Mouse (Mus musculus): ENCODE data around the gene Tmem14c. TPM values are rescaled to one million over a fixed set of nuclear protein-coding genes. Genes with fewer than 3 reads are reported as not detected.

Tmem14c gene
- polyA plus RNA-seq, 1 experiment from 2014 or later, result 916 TPM

DNA sequence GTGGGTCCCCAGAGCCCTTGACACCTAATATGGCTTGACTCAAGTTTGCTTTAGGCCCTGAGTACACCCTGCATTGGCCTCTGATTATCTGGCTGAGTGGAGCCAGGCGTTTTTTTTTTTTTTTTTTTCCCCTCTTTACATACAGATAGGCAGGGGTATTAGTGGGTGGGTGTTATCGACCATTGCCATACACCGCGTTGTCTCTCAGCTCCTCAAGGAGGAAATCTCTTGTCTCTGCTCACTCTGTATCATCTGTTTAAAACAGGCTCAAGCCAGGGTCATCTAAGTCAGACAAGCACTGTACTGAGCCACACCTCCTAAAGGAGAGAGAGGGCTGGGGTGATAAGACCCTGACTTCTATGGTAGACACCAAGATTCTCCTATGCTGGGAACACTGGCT lies 1.7 kb downstream of the Tmem14c start:
- peak overlapping the region; percentile 86 for H3K4me3 ChIP-seq
- H3K4me1 ChIP-seq, result peaks cover 86% of the 10 kb centered on the region
- peak overlapping the region; percentile 99 for H3K27ac ChIP-seq
- no peaks in the 10 kb centered on the region for H3K9me3 ChIP-seq (replicated peaks)
- H3K36me3 ChIP-seq, result peaks cover 76% of the 10 kb centered on the region
- 17% methylated on average over 4 of the region's 4 CpGs for WGBS (ENCODE audit: insufficient replicate concordance)
- peak overlapping the region; percentile 95 for H3K4me2 ChIP-seq
- peak overlapping the region; percentile 93 for H3K9ac ChIP-seq
- no peaks in the 10 kb centered on the region for H3K27me3 ChIP-seq (replicated peaks)
- ATAC-seq, result peak; percentile 85

DNA sequence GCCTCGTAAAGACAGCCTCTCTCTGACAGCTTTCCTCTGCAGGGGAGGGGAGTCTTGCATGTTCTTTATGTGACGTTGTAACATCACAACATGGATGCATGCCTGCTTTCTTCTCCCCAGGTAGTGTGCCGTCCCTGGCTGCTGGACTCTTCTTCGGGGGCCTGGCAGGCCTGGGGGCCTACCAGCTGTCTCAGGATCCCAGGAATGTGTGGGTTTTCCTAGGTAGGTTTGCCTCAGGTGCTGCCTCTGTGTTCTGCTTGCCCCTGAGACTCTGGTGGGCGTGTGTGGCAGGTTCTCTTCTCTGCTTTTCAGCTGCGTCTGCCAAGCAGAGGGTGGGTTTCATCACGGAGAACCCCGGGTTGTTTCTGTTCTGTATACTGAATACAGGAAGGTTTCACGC lies 2.1 kb downstream of the Tmem14c start:
- peaks cover 76% of the 10 kb centered on the region for H3K36me3 ChIP-seq
- H3K4me1 ChIP-seq, result peaks cover 82% of the 10 kb centered on the region
- no peaks in the 10 kb centered on the region for H3K27me3 ChIP-seq (replicated peaks)
- peak overlapping the region; percentile 95 for H3K4me2 ChIP-seq
- WGBS (ENCODE audit: insufficient replicate concordance), result 45% methylated on average over 9 of the region's 9 CpGs
- H3K4me3 ChIP-seq, result peak overlapping the region; percentile 86
- peak overlapping the region; percentile 99 for H3K27ac ChIP-seq
- no peak for ATAC-seq
- H3K9me3 ChIP-seq (replicated peaks), result no peaks in the 10 kb centered on the region
- peak overlapping the region; percentile 93 for H3K9ac ChIP-seq

DNA sequence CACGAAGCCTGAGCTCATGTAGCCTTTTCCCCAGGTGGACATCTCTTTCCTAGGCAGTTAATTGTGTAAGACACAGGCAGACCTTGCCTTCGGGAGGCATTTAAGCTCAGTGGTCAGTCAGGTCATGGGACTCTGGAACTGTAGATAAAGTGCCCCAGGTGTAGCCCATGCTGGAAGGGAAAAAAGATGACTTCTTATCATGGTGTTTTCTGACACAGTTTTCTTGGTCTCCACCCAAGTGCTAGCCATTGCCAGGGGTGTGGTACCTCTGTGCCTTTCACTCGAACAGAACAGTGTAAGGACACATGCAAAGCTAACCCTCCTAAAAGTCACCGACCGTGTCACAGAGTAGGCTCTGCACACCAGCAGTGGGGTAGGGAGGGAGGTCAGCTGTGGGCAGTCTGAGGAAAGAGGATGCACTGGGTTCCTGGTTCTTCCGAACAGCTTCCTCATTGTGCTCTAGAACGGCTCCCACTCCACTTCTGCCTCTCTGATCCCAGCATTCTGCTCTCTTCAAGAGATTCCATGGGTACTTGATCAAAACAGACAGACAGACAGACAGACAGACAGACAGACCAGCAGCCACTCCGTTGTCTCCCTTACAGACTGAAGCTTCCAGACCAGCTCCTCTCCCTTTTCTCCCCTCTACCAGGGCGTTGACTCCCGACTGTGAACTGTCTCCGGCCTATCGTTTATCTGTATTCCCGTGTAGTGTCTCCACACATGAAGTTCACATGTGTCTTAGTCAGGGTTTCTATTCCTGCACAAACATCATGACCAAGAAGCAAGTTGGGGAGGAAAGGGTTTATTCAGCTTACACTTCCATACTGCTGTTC lies 2.9 kb downstream of the Tmem14c start:
- WGBS (ENCODE audit: insufficient replicate concordance), result 33% methylated on average over 13 of the region's 13 CpGs
- Histone ChIP-seq H3K4me3 (peak overlapping the region; percentile 86), H3K27me3 (replicated peaks) (no peaks in the 10 kb centered on the region), H3K9ac (peak overlapping the region; percentile 93), H3K27ac (peak overlapping the region; percentile 99), H3K36me3 (peaks cover 76% of the 10 kb centered on the region), H3K4me2 (peak overlapping the region; percentile 95), H3K9me3 (replicated peaks) (no peaks in the 10 kb centered on the region), H3K4me1 (peaks cover 82% of the 10 kb centered on the region)
- peak; percentile 55 for ATAC-seq

DNA sequence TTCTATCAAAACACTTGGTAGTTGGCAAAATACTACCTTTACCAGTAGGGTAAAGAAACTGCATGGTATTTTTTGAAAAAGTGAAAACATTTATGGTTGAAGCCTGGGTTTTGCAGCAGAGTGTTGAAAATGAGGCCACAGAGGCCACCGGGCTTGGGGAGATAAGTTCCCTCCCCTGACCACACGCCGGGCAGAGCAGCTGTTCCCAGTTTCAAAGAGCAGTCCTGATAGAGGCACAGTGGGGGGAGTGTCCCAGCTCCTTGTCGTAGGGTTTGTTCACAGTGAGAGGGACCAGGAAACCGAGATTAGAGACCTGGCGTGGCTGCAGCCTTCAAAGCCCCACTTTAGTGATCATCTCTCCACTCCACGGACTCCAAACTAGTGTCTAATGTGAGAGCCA lies 4.4 kb downstream of the Tmem14c start:
- peak; percentile 24; the same call in 1 of the 2 replicates for ATAC-seq
- peak overlapping the region; percentile 99 for H3K27ac ChIP-seq
- H3K4me1 ChIP-seq, result peaks cover 79% of the 10 kb centered on the region
- 20% methylated on average over 7 of the region's 7 CpGs for WGBS (ENCODE audit: insufficient replicate concordance)
- H3K9me3 ChIP-seq (replicated peaks), result no peaks in the 10 kb centered on the region
- H3K4me2 ChIP-seq, result peak overlapping the region; percentile 95
- peak overlapping the region; percentile 93 for H3K9ac ChIP-seq
- H3K27me3 ChIP-seq (replicated peaks), result no peaks in the 10 kb centered on the region
- peaks cover 73% of the 10 kb centered on the region for H3K36me3 ChIP-seq
- H3K4me3 ChIP-seq, result peak overlapping the region; percentile 86

DNA sequence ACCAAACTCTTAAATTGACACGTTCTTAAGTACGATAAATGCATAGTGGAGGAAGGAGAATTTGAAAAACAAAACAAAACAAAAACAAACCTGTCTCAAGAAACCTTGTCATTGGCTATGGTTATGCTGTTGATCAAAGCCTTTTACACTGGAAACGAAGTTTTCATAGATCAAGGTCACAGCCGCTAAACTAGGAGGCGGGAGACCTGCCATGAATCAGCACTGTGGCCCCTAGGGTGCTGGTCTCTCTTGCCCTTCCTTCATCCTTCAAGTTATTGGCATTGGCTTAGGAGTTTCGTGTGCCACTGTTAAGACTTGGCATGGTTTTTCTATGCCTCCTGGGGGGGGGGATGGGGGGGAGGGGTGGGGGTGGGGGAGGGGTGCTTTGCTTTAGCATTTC lies 5.5 kb downstream of the Tmem14c start:
- Histone ChIP-seq H3K27me3 (replicated peaks) (no peaks in the 10 kb centered on the region), H3K9ac (peak overlapping the region; percentile 93), H3K4me2 (peak overlapping the region; percentile 95), H3K9me3 (replicated peaks) (no peaks in the 10 kb centered on the region), H3K36me3 (peaks cover 73% of the 10 kb centered on the region), H3K4me3 (peak overlapping the region; percentile 86), H3K27ac (peak overlapping the region; percentile 99), H3K4me1 (peaks cover 74% of the 10 kb centered on the region)
- ATAC-seq, result no peak
- 76% methylated on average over 6 of the region's 6 CpGs for WGBS (ENCODE audit: insufficient replicate concordance)

DNA sequence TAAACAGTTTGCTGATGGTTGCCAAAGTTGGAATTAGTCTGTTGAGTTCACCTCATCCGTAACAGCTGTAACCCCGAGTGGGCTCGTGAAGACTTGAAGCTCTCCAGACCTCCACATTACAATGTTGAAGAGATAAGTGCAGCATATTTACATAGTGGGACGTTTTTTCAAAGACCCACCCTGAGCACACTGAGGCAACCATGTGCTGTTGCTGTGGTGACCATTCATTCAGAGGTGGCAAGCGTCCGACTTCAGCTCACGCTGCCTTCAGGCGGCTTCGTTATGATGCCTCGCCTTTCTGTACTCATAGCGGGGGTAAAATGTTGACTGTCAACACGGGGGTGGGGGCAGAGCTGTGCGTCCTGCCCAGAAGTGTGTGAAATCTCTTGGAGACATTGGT lies 6.0 kb downstream of the Tmem14c start:
- ATAC-seq, result no peak

DNA sequence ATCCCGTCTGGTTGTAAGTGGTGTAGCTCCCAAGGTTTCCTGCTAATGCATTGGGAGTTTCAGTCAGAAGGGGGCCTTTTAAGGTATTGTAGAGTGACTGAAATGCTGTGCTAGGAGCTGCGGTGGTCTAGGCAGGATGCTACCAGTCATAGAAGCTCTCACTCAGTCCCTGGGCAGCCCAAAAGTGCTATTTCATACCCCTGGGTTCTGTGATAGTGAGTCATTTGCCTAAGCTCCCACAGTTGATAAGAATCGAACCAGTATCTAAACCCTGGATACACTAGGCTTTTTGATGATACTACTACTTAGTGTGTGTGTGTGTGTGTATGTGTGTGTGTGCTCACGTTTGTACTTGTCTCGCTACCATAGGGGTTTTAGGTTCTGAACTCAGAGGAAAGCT lies 14.0 kb downstream of the Tmem14c start:
- Histone ChIP-seq H3K9me3 (replicated peaks) (no peaks in the 10 kb centered on the region), H3K27me3 (replicated peaks) (no peaks in the 10 kb centered on the region), H3K4me1 (peaks cover 35% of the 10 kb centered on the region), H3K4me3 (peak overlapping the region; percentile 10; the same call in 1 of the 2 replicates), H3K4me2 (peak overlapping the region; percentile 52), H3K27ac (peak overlapping the region; percentile 77), H3K9ac (peak overlapping the region; percentile 44), H3K36me3 (no peaks in the 10 kb centered on the region)
- 40% methylated on average over 5 of the region's 5 CpGs for WGBS (ENCODE audit: insufficient replicate concordance)
- ATAC-seq, result peak; percentile 92

More for the DNA sequence above, 6.0 kb downstream of the Tmem14c start:
- WGBS (ENCODE audit: insufficient replicate concordance), result 83% methylated on average over 13 of the region's 13 CpGs
- Histone ChIP-seq H3K36me3 (peaks cover 73% of the 10 kb centered on the region), H3K27me3 (replicated peaks) (no peaks in the 10 kb centered on the region), H3K9me3 (replicated peaks) (no peaks in the 10 kb centered on the region), H3K9ac (no peak overlapping the region), H3K4me1 (peaks cover 71% of the 10 kb centered on the region), H3K4me2 (peak overlapping the region; percentile 95; the same call in 1 of the 2 replicates), H3K27ac (peak overlapping the region; percentile 99), H3K4me3 (peak overlapping the region; percentile 86; the same call in 1 of the 2 replicates)

DNA sequence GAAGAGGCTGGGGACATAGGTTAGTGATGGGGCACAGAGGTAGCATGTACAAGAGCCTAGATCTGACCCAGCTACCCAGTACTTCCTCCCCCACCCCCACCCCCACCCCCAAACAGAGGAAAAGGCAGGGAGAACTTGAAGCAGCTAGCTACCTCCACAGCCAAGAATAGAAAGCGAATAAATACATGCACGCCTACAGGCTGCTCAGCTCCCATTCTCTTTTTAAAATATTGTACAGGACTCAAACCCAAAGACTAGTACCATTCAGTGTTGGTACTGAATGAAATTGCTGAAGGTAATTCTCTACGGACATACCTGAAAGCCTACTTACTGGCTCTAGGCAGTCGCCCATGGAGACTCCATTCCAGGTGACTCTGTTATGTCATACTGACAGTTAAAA lies 26.4 kb downstream of the Tmem14c start:
- 70% methylated on average over 4 of the region's 4 CpGs for WGBS (ENCODE audit: insufficient replicate concordance)
- peaks cover 23% of the 10 kb centered on the region for H3K27me3 ChIP-seq (replicated peaks)

DNA sequence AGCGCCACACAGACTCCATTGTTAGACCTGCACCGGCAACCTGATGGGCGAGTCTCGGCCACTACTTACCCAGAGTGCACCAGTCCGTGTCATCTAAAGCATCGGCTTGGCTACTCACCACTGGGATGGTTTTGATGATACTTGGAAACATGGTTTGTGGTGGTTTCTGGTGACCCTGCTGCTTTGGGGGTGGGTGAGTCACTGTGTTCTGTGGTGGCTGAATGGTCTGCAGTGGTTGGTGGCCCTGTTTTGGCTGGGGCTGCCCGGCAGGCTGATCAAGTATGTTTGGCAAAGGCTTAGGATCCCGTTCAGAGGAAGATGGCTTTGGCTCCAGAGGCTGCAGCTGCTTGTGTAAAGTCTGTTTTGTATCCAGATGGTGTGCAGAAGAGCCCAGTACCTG lies 29.8 kb downstream of the Tmem14c start:
- Histone ChIP-seq H3K4me3 (no peak overlapping the region), H3K36me3 (no peaks in the 10 kb centered on the region), H3K4me1 (no peaks in the 10 kb centered on the region), H3K27ac (no peak overlapping the region), H3K9me3 (replicated peaks) (no peaks in the 10 kb centered on the region), H3K27me3 (replicated peaks) (peaks cover 12% of the 10 kb centered on the region; the same call in 1 of the 2 replicates), H3K4me2 (no peak overlapping the region), H3K9ac (no peak overlapping the region)
- no peak for ATAC-seq
- WGBS (ENCODE audit: insufficient replicate concordance), result 81% methylated on average over 8 of the region's 8 CpGs

More for the DNA sequence above, 26.4 kb downstream of the Tmem14c start:
- Histone ChIP-seq H3K4me2 (no peak overlapping the region), H3K9ac (no peak overlapping the region), H3K36me3 (no peaks in the 10 kb centered on the region), H3K9me3 (replicated peaks) (no peaks in the 10 kb centered on the region), H3K27ac (no peak overlapping the region), H3K4me1 (no peaks in the 10 kb centered on the region), H3K4me3 (no peak overlapping the region)
- ATAC-seq, result no peak

DNA sequence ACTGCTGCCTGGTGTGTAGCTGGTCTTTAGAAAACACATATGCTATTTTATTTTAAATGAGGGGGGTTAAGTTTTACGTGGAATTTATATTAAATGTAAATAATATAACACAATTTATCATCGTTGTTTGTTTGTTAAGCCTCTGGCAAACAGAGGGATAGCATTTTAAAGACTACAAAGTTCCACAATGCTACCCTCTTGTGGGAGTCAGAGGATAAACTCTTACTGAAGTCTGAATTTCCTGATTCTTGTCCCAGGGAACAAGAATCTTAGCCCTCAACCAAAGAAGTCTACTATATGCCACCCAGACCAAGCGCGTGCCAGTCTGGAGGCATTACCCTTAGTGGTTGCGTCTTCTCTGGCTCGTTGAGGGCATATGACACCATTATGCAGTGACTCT lies 31.2 kb downstream of the Tmem14c start:
- peaks cover 12% of the 10 kb centered on the region; the same call in 1 of the 2 replicates for H3K27me3 ChIP-seq (replicated peaks)
- H3K4me3 ChIP-seq, result no peak overlapping the region
- H3K9me3 ChIP-seq (replicated peaks), result no peaks in the 10 kb centered on the region
- no peak overlapping the region for H3K27ac ChIP-seq
- H3K4me2 ChIP-seq, result no peak overlapping the region
- ATAC-seq, result no peak
- H3K4me1 ChIP-seq, result no peaks in the 10 kb centered on the region
- H3K36me3 ChIP-seq, result no peaks in the 10 kb centered on the region
- no peak overlapping the region for H3K9ac ChIP-seq
- 72% methylated on average over 6 of the region's 6 CpGs for WGBS (ENCODE audit: insufficient replicate concordance)

DNA sequence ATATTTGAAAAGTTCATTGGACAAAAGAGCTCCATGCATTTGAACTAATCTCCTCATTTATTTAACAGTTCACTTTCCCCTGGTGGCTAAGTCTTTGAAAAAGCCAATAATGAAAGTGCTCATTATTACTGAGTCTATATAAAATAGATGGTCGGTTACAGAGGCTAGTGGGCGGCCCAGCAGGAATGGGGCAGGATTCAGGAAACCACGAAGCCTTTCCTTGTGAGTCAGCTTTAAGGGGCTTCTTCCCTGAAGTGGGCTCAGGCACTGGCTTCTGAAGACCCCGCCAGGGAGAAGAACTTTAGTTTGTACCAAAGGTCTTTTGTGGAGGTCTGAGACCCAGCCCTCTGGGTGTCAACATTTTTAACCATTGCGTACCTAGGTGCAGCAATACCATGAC lies 35.9 kb downstream of the Tmem14c start:
- Histone ChIP-seq H3K9me3 (replicated peaks) (no peaks in the 10 kb centered on the region), H3K27me3 (replicated peaks) (peaks cover 6% of the 10 kb centered on the region; the same call in 1 of the 2 replicates), H3K4me1 (peaks cover 10% of the 10 kb centered on the region; the same call in 1 of the 2 replicates), H3K4me2 (no peak overlapping the region), H3K9ac (no peak overlapping the region), H3K4me3 (no peak overlapping the region), H3K36me3 (no peaks in the 10 kb centered on the region), H3K27ac (no peak overlapping the region)
- ATAC-seq, result no peak
- WGBS (ENCODE audit: insufficient replicate concordance), result 50% methylated on average over 5 of the region's 5 CpGs

DNA sequence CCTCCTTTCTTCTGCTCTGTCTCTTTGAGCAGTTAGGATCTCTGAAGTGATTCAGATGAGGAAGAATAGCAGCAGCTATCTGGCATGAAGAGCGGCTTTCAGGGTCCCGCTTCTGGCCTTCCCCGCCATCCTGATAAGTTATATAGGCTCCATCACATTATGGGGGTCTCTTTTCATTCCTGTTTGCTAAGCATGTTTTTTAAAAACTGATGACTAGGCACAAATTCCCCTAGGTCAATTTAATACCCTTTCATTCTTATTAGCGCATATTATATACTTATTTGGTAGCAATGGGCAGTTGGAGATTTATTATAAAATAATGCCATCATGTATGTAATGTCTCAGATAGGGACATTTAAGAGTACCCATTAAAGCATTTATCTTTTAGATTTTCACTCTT lies 51.5 kb downstream of the Tmem14c start:
- 83% methylated on average over 4 of the region's 4 CpGs for WGBS (ENCODE audit: insufficient replicate concordance)
- Histone ChIP-seq H3K4me3 (no peak overlapping the region), H3K4me2 (no peak overlapping the region), H3K9ac (no peak overlapping the region), H3K27ac (no peak overlapping the region), H3K9me3 (replicated peaks) (no peaks in the 10 kb centered on the region), H3K36me3 (no peaks in the 10 kb centered on the region), H3K4me1 (no peaks in the 10 kb centered on the region), H3K27me3 (replicated peaks) (no peaks in the 10 kb centered on the region)
- ATAC-seq, result no peak
